Mouse (Mus musculus): ENCODE results near the gene Kcnh1.

Gene Kcnh1

DNA sequence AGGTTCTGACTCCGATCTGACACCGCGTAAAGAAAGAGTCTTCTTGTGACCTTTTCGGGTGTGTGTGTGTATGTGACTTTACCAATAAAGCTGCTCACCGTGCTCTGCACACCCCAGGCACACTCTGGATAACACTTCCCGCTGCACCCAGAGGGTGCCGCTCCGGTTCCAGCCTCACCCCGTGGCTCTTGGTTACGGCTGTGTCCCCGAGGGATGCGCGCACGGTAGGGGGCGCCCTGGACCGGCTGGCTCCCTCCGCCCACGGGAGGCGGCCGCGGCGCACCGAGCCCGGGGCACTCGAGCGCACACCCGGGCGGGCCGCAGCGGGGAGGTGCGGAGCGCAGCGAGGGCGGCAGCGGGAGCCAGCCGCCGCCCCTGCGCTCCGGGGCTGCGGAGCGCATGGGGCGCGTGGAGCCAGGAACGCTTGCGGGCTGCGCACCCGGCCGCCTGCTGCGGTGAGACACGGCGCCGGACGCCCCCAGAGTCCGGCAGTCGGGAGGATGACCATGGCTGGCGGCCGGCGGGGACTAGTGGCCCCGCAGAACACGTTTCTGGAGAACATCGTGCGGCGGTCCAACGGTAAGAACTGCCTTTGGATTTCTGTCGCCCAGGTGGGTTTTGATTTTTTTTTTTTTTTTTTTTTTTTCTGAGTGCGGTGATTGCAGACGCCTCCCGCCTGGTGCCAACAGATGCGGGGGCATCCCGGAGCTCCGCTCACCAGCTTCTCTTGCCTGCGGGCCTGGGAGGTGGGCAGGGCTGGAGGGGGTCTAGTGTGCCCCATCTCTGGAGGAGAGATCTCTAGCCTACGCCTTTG is at the start of gene Kcnh1:
Kcnh1 (plus strand) TSS at position 267 of the 814 bp plus-strand sequence.
- DNase-seq, result peak; percentile 96

DNA sequence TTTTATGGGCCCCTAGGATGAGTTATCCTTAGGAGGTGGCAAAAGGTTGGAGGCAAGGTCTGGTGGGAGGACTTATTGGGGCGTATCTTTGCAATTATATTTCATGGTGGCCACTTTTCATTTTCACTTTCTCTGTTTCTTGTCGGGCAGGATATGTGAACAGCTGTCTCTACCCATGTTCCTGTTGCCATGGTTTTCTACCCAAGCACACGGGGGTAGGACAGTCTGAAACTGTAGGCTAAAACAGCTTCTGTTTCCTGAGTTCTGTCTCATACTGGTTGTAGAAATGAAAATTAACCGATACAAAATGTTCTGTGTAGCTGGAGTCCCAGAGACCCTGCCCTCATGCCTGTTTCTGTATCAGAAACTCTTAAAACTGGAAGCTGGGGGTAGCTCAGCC is 39.4 kb upstream of the Kcnh1 start:
- DNase-seq, result no peak

DNA sequence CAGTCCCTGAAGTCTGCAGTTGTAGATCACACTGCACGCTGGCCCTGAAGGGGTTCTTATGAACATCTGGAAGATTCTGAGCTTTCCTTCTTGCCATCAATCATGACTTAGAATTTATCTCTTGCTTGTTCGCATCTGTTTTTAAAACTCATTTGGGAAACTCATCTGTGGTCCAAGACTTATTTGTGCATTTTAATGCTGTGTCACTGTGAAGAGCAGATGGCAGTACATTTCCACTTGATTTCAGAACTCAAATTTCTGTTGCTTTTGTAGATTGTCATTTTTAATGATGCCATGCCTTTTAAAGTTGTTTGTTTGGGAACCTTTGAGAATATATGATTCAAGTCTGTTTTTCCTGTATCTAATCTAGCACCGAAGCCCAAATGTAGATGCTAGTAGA is 19.1 kb upstream of the Kcnh1 start:
- no peak for DNase-seq

GRCm38 (mm10) chr1:192179877-192180276 is 10.7 kb upstream of the Kcnh1 start:
- no peak for DNase-seq

DNA sequence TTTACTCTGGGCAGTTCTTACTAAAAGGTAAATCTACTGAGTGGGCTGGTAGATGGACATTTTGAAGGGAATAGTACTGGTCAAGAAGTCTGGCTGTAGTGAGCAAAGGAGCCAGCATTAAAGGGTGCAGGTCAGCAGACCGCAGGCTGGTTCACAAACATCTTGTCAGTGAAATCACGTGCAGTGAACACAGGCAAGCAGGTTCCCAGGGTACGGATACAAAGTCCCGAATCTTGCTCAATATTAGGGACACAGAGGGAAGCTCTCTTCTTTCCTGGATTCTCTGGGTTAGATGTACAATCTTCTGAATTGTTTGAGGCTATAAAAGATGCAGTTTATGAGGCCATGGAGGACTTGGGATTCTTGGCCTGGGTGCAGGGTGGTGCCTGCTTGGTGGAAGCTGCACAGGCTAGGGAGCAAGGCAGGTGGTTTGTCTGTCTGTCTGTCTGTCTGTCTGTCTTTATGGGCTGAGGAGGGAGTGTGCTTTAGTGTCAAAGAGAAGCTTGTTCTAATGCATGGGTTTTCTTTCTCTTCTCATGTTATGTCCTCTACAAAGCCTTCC is 8.8 kb upstream of the Kcnh1 start:
- no peak for DNase-seq

GRCm38 (mm10) chr1:192189056-192189455 is 1.5 kb upstream of the Kcnh1 start:
- DNase-seq, result peak; percentile 17 to 38

DNA sequence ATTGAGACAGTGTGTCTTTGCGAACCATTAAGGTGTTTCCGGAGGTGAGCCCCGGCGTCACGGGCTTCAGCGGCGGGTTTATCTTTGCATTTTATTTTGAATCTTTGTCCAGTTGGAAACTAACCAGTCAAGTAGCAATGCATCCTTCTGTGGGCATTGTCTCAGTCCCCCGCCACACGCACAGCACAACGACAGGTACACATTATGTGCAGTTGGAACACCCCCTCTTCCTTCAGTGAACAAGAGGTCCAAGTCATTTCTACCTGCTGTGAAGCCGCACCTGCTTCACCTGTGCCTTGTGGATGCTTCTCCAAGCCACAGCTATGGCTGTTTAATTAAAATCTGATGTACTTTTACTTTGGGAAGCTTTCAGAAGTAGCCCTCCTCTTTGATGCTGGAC is 803 bp upstream of the Kcnh1 start:
- no peak for DNase-seq

GRCm38 (mm10) chr1:192191322-192191639 is 707 bp downstream of the Kcnh1 start:
- DNase-seq, result peak; percentile 28 to 49

DNA sequence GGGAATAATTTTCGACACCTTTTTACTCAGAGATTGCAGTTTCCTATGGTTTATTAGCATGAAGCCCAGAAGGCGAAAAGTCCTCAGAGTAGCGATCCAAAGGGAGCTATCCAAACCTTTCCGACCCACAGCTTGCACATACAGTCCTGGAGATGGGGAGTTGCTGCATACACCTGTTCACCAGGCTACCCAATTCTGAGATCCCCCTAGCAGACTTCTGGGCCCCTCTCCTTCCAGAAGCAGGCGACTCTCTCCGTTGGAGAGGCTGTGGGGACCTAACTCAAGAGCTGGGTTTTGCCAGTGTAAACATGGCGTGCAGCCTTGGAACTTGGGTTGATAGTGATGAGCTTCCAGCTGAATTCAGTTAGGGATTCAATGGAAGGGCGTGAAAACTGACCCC is 1.3 kb downstream of the Kcnh1 start:
- no peak for DNase-seq

DNA sequence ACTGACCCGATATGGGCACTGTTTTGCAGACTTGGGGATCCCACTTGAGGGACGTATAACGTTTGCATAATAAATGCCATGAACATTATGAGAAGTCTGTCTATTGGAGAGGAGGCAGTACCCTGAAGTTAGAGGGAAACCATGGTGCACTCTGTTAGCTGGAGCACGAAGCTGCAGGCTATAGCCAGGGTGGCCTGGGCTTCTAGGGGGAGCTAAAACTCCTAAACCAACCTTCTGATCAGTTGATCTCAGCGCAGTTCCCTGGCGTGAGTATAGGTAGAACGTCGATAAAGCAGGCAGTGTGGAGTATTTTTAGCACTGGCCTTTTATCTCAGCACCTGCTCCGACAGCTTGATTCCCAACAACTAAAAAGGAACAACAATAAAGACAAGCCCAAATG is 2.1 kb downstream of the Kcnh1 start:
- DNase-seq, result no peak

- DNase-seq, result peak; percentile 48 to 53
These were observed 3.1 kb downstream of the Kcnh1 start for GRCm38 (mm10) chr1:192193656-192194055.

- DNase-seq, result no peak
These were observed 6.9 kb downstream of the Kcnh1 start for GRCm38 (mm10) chr1:192197495-192197894.

DNA sequence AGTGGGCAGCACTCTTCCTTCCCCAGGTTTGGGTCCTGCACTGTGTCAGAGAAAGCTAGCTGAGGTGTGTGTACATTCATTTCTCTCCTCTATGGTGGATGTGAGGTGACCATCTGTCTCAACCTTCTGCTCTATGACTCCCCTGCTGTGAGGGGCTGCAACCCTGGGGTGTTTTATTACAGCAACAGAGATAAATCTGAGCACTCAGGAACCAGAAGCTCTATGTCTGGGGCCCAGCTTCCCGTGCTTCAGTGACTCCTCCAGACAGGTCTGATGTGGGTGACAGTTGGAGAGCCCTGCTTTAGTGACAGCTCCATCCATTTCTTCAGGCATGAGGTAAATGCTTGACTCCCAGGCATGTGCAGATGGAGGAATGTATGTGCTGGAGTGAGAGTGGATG is 12.4 kb downstream of the Kcnh1 start:
- DNase-seq, result no peak

DNA sequence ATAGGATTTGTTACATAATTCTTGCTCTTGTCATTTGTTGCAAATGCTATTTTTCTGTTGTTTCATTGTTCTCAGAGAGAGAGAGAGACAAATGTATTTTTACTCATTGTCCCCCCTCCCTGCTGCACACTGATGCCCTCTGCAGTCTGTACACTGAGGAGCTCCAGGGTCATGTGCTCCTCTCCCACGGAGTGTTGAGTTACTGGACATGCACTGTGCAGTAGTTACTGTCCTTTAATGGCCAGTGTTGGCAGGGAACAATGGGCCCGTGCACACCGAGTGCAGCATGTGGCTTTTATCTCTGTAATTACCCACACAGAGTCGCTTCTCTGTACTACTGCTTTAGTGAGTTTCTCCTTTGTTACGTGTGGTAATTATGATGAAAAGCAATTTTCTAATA is 17.4 kb downstream of the Kcnh1 start:
- peak in 1 of 2 experiments; percentile 13 for DNase-seq

DNA sequence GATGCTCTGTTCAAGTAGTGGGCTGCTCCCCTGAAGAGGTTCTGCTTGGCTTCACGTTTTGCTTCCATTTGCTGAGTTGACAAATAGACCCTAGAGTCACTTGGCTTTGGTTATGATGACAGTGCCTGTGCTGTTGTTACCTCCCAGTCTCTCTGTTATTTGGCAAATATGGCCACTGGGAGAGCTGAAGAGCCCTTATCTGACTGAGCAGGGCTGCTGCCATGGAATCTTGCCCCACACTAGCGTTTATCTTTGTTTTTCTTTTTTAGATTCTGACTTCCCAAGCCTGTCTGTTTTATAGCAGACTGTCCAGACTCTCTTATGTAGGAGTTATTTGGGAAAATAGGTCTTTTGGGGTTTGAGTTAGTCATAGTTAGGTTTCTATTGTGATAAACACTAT is 21.9 kb downstream of the Kcnh1 start:
- DNase-seq, result no peak

DNA sequence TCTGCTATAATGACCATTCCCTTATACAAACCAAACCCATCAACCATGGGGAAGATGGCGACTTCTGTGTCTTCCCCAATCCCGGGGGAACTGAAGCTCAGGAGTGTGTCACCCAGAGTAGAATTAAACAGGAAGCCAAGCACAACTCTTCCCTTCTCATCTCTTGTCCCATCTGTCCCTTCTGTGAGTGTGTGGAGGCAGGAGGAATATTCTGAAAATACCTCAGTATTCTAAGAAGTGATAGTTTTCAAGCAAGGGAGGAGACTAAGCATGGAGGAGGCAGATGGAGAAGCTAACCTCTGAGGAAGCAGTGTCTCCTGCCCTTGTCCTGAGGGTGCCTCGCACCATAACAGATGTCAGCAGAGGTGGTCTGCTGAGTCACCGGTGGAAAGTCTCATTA is 24.1 kb downstream of the Kcnh1 start:
- DNase-seq, result no peak

GRCm38 (mm10) chr1:192220156-192220555 is 29.6 kb downstream of the Kcnh1 start:
- DNase-seq, result no peak

DNA sequence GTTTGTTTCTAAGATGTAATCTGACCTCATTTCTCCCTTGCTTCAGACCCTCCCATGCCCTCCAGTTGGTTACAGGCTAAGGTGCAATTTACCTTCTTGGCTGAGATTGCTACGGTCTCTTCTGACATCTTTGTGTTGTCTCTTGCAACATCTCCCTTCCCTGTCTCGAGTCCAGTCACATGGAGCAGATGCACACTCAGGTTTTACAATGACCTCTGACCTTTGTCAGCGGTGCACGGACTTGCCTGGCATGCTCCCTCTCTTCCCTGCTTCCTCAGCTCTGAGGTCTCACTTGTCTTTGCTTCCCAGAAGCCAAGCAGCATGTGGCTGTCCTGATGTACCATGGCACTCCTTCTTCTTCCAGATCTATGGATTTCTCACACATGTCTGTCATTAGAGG is 33.6 kb downstream of the Kcnh1 start:
- no peak for DNase-seq

- no peak for DNase-seq
These were observed 42.1 kb downstream of the Kcnh1 start for GRCm38 (mm10) chr1:192232696-192233095.

DNA sequence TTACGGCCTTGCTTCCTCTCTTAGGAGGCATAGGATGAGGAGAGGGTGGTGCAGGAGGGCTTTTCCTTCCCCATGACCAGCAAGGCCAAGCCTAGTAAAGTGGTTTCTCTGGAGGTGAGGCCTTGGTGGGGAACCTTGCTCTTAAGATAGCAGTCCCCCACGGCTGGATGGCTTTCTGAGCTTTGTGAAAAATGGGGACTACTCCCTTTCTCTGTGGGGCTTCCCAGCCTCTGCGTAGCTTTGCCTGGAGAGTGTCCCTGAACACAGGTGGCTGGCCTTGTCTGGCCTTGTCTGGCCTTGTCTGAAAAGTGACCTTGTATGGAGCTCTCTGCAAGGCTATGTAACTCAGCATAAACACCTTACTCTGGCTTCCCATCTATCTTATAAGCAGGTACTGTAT is 56.3 kb downstream of the Kcnh1 start:
- no peak for DNase-seq

GRCm38 (mm10) chr1:192259146-192259545 is 68.6 kb downstream of the Kcnh1 start:
- DNase-seq, result no peak

GRCm38 (mm10) chr1:192259616-192260015 is 69.0 kb downstream of the Kcnh1 start:
- no peak for DNase-seq

GRCm38 (mm10) chr1:192265704-192266103 is 75.1 kb downstream of the Kcnh1 start:
- DNase-seq, result no peak

DNA sequence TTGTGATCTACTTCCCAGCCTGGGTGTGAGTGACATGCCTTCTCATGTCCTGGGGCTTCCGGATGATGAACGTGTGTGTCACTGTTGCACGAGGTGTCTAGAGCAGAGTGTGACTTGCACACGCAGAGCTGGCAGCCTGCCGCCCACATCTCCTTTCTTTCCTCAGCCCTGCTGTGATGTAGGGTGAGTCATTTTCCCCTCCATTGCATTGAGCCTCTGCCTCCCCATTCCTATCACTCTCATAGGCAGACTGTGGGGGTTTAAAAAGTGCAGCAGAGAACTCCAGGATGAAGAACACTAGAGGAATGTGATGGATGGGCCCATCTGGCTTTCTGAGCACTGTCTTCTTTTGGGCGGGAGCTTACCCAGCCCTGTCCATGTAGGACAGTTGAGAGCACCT is 76.4 kb downstream of the Kcnh1 start:
- no peak for DNase-seq

DNA sequence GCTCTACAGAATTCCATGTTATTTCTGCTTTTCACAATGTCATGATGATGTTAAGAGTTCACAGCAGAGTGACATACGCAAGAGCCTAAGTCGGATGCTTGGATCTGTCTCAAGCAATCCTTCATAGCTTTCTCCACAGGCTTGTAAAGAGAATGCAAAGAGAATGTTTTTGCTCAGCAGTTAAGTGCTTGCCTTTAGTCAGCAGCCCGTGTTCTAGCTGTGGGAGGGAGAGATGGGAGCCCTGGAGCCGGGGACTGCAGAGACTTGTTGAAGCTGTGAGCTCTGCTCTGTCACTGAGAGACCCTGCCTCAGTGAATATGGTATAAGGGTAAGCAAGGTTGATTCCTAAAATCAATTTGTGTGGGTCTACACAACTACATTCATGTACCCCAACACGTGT is 78.3 kb downstream of the Kcnh1 start:
- no peak for DNase-seq
